8 mouse cellular contexts compared by ENCODE assay signal in the genomic region with DNA sequence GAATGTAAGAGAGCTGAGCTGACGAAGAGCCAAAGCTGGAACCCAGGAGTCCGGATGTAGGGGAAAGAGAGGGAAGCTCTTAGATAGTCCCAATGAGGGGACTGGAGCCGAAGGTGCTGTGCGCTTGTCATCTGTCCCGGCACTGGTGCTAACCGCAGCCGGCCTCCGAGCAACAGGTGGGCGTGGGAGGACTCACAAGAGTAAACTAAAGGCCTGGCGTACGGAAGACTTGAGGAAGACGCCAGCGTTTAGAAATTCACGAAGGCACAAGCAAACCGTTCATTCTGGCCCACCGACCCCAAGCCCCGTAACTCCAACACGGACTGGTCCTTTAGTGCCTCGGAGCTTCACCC. TPM values are rescaled to one million over a fixed set of nuclear protein-coding genes. Genes with fewer than 3 reads are reported as not detected.
A peak's percentile ranks its signal among the peaks of the same experiment; 100 is the strongest.
DNase-seq lines count a peak whose midpoint lies in the region; ATAC-seq lines count a peak whose summit lies in the region.

No protein-coding gene starts in this region.

- under 1% methylated on average over 19 of the region's 19 CpGs for WGBS in heart, embryonic 11.5 days (ENCODE audit: insufficient replicate concordance)
- WGBS in embryonic facial prominence, embryonic 14.5 days: 0% methylated on average over 15 of the region's 19 CpGs
- under 1% methylated on average over 19 of the region's 19 CpGs for WGBS in limb, embryonic 10.5 days
- 1% methylated on average over 19 of the region's 19 CpGs for WGBS in neural tube, embryonic 12.5 days

- H3K27me3 ChIP-seq in heart, embryonic 11.5 days (ENCODE audit: control insufficient read depth, insufficient read depth, low read length): no peaks in the 10 kb centered on the region
- H3K27me3 ChIP-seq in embryonic facial prominence, embryonic 14.5 days (replicated peaks; ENCODE audit: control insufficient read depth, insufficient read depth, low read length): no peaks in the 10 kb centered on the region
- H3K27me3 ChIP-seq in limb, embryonic 10.5 days (ENCODE audit: low read depth, poor library complexity, severe bottlenecking): no peaks in the 10 kb centered on the region
- no peaks in the 10 kb centered on the region for H3K27me3 ChIP-seq in neural tube, embryonic 12.5 days (replicated peaks)

- peak overlapping the region; percentile 78 for H3K4me3 ChIP-seq in heart, embryonic 11.5 days (ENCODE audit: low read depth, low read length)
- H3K4me3 ChIP-seq in embryonic facial prominence, embryonic 14.5 days (ENCODE audit: low read depth, low read length): peak overlapping the region; percentile 70
- H3K4me3 ChIP-seq in limb, embryonic 10.5 days: peak overlapping the region; percentile 83
- peak overlapping the region; percentile 75 for H3K4me3 ChIP-seq in neural tube, embryonic 12.5 days

- H3K9me3 ChIP-seq in heart, embryonic 11.5 days (replicated peaks; ENCODE audit: control insufficient read depth, low read length): no peaks in the 10 kb centered on the region
- no peaks in the 10 kb centered on the region for H3K9me3 ChIP-seq in embryonic facial prominence, embryonic 14.5 days (ENCODE audit: control insufficient read depth, low read length)
- no peaks in the 10 kb centered on the region for H3K9me3 ChIP-seq in limb, embryonic 10.5 days (replicated peaks)
- H3K9me3 ChIP-seq in neural tube, embryonic 12.5 days: no peaks in the 10 kb centered on the region

- peak overlapping the region; percentile 75 for H3K9ac ChIP-seq in heart, embryonic 11.5 days (ENCODE audit: low read depth, low read length)
- H3K9ac ChIP-seq in embryonic facial prominence, embryonic 14.5 days (ENCODE audit: low read depth, low read length): peak overlapping the region; percentile 75
- H3K9ac ChIP-seq in neural tube, embryonic 12.5 days: peak overlapping the region; percentile 75

- H3K4me2 ChIP-seq in heart, embryonic 11.5 days: peak overlapping the region; percentile 74
- peak overlapping the region; percentile 84 for H3K4me2 ChIP-seq in embryonic facial prominence, embryonic 14.5 days (ENCODE audit: low read depth, low read length)
- peak overlapping the region; percentile 90 for H3K4me2 ChIP-seq in neural tube, embryonic 12.5 days (replicated peaks)

- ATAC-seq in heart, embryonic 11.5 days (replicated peaks; ENCODE audit: insufficient number of reproducible peaks, low FRiP score, low TSS enrichment): no peak
- 0 out of 2 replicates have a peak, but pooled peaks have one; percentile 9 for ATAC-seq in embryonic facial prominence, embryonic 14.5 days (ENCODE audit: low read depth)
- peak; percentile 24; the same call in 1 of the 2 replicates for ATAC-seq in neural tube, embryonic 12.5 days (ENCODE audit: low FRiP score, low read depth)

- peaks cover 11% of the 10 kb centered on the region for H3K36me3 ChIP-seq in heart, embryonic 11.5 days (ENCODE audit: control insufficient read depth, insufficient read depth, low read length)
- peaks cover 34% of the 10 kb centered on the region for H3K36me3 ChIP-seq in embryonic facial prominence, embryonic 14.5 days (ENCODE audit: control insufficient read depth, insufficient read depth, low read length)
- H3K36me3 ChIP-seq in limb, embryonic 10.5 days: peaks cover 40% of the 10 kb centered on the region
- peaks cover 26% of the 10 kb centered on the region for H3K36me3 ChIP-seq in neural tube, embryonic 12.5 days

- DNase-seq in heart, adult 11 months: no peak
- DNase-seq in 3134 (ENCODE audit: extremely low read depth, insufficient read length, low spot score): peak; percentile 87
- DNase-seq in embryonic facial prominence, embryonic 14.5 days (ENCODE audit: low spot score): no peak
- DNase-seq in limb, embryonic 10.5 days (ENCODE audit: low spot score): no peak
- no peak for DNase-seq in spleen, adult 12 weeks (ENCODE audit: low spot score)
- no peak for DNase-seq in urinary bladder, postnatal 25 days (ENCODE audit: low spot score)

- H3K27ac ChIP-seq in heart, embryonic 11.5 days (ENCODE audit: low read depth, low read length): no peak overlapping the region
- peak overlapping the region; percentile 75 for H3K27ac ChIP-seq in embryonic facial prominence, embryonic 14.5 days (replicated peaks; ENCODE audit: low read depth, low read length)
- H3K27ac ChIP-seq in limb, embryonic 10.5 days: peak overlapping the region; percentile 85
- H3K27ac ChIP-seq in neural tube, embryonic 12.5 days: no peak overlapping the region

- H3K4me1 ChIP-seq in heart, embryonic 11.5 days (ENCODE audit: control insufficient read depth, insufficient read depth, low read length): peaks cover 8% of the 10 kb centered on the region
- peaks cover 12% of the 10 kb centered on the region for H3K4me1 ChIP-seq in embryonic facial prominence, embryonic 14.5 days (ENCODE audit: control insufficient read depth, insufficient read depth, low read length)
- H3K4me1 ChIP-seq in limb, embryonic 10.5 days: peaks cover 32% of the 10 kb centered on the region
- H3K4me1 ChIP-seq in neural tube, embryonic 12.5 days: peaks cover 26% of the 10 kb centered on the region

RNA-seq across cellular contexts. Expression of gene Fdps, which starts 0.3 kb away (rescaled TPM):
- polyA plus RNA-seq in heart, embryonic 11.5 days (2014; fragmentation: Nextera tagmentation; extraction: Ambion mirVana): 165 and 178 TPM in 2 replicates
- 183 and 205 TPM in 2 replicates for polyA plus RNA-seq in embryonic facial prominence, embryonic 14.5 days (2014; fragmentation: Nextera tagmentation; extraction: Ambion mirVana)
- 361 and 405 TPM in 2 replicates for polyA plus RNA-seq in limb, embryonic 10.5 days (2016; fragmentation: Nextera tagmentation; extraction: Ambion mirVana)
- 353 and 354 TPM in 2 replicates for polyA plus RNA-seq in neural tube, embryonic 12.5 days (2016; fragmentation: Nextera tagmentation; extraction: Ambion mirVana)

RNA-seq across cellular contexts. Expression of gene Gm43738, which starts 0.5 kb away (rescaled TPM):
- not detected in 2 replicates for polyA plus RNA-seq in heart, embryonic 11.5 days (2014; fragmentation: Nextera tagmentation; extraction: Ambion mirVana)
- not detected in 2 replicates for polyA plus RNA-seq in embryonic facial prominence, embryonic 14.5 days (2014; fragmentation: Nextera tagmentation; extraction: Ambion mirVana)
- 0.09 TPM in 1 of 2 replicates, not detected in the other for polyA plus RNA-seq in limb, embryonic 10.5 days (2016; fragmentation: Nextera tagmentation; extraction: Ambion mirVana)
- not detected in 2 replicates for polyA plus RNA-seq in neural tube, embryonic 12.5 days (2016; fragmentation: Nextera tagmentation; extraction: Ambion mirVana)

RNA-seq across cellular contexts. Expression of gene Rusc1, which starts 8.3 kb away (rescaled TPM):
- 7.9 TPM in 2 replicates for polyA plus RNA-seq in heart, embryonic 11.5 days (2014; fragmentation: Nextera tagmentation; extraction: Ambion mirVana)
- 23.5 and 26.5 TPM in 2 replicates for polyA plus RNA-seq in embryonic facial prominence, embryonic 14.5 days (2014; fragmentation: Nextera tagmentation; extraction: Ambion mirVana)
- 9.4 and 13.3 TPM in 2 replicates for polyA plus RNA-seq in limb, embryonic 10.5 days (2016; fragmentation: Nextera tagmentation; extraction: Ambion mirVana)
- 70.2 and 78.8 TPM in 2 replicates for polyA plus RNA-seq in neural tube, embryonic 12.5 days (2016; fragmentation: Nextera tagmentation; extraction: Ambion mirVana)

RNA-seq across cellular contexts. Expression of gene Pklr, which starts 34.5 kb away (rescaled TPM):
- 5.9 and 8.7 TPM in 2 replicates for polyA plus RNA-seq in heart, embryonic 11.5 days (2014; fragmentation: Nextera tagmentation; extraction: Ambion mirVana)
- 0.30 TPM in 1 of 2 replicates, not detected in the other for polyA plus RNA-seq in embryonic facial prominence, embryonic 14.5 days (2014; fragmentation: Nextera tagmentation; extraction: Ambion mirVana)
- 3.6 and 4.4 TPM in 2 replicates for polyA plus RNA-seq in limb, embryonic 10.5 days (2016; fragmentation: Nextera tagmentation; extraction: Ambion mirVana)
- polyA plus RNA-seq in neural tube, embryonic 12.5 days (2016; fragmentation: Nextera tagmentation; extraction: Ambion mirVana): 0.43 and 0.46 TPM in 2 replicates

RNA-seq across cellular contexts. Expression of gene Hcn3, which starts 58.6 kb away (rescaled TPM):
- 0.13 and 0.58 TPM in 2 replicates for polyA plus RNA-seq in heart, embryonic 11.5 days (2014; fragmentation: Nextera tagmentation; extraction: Ambion mirVana)
- 1.4 and 2.8 TPM in 2 replicates for polyA plus RNA-seq in embryonic facial prominence, embryonic 14.5 days (2014; fragmentation: Nextera tagmentation; extraction: Ambion mirVana)
- 1.3 and 1.6 TPM in 2 replicates for polyA plus RNA-seq in limb, embryonic 10.5 days (2016; fragmentation: Nextera tagmentation; extraction: Ambion mirVana)
- 19.5 and 23.2 TPM in 2 replicates for polyA plus RNA-seq in neural tube, embryonic 12.5 days (2016; fragmentation: Nextera tagmentation; extraction: Ambion mirVana)

Comparison
In these comparisons a context has a peak if more than half of its experiments do, and no peak if none do; other contexts are left out.
1. H3K27ac ChIP-seq: peak in embryonic facial prominence, embryonic 14.5 days (single experiment) and limb, embryonic 10.5 days (single experiment); none in heart, embryonic 11.5 days (single experiment) and neural tube, embryonic 12.5 days (single experiment).
2. Peak in every context shown above with its lines, with median percentiles within 50 percentile points of each other: H3K4me2 ChIP-seq, H3K4me3 ChIP-seq and H3K9ac ChIP-seq.